Mouse (Mus musculus) adrenal gland, adult (tissue): ENCODE results near the gene Fscn1.

Experiments
- DNase-seq, 2 experiments: peaks; one replicate each; pipeline ENCODE4 v3.0.0; 2022 to 2023; ENCODE audit warnings: low spot score in 1 of 2; ENCODE audit not compliant: inconsistent age in 2 of 2

Gene Fscn1

DNA sequence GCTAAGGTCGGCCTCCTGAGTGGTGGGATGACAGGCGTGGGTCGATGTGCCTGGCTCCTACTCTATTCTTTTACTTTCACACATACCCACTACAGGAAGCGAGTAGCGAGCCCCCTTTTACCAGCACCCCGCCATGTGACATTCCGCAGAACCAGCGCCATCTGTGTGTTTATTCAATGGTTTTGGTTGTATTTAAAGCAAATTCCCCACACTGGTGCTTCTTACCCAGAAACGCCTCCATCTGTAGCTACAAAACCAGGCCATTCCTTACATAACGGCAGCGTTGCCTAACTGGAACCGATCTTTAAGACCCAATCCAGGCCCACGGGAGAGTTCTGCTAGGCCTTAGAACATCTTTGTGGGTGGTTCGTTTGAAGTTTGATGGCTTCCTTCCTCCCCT lies 8.3 kb downstream of the Fscn1 start:
- no peak for DNase-seq

DNA sequence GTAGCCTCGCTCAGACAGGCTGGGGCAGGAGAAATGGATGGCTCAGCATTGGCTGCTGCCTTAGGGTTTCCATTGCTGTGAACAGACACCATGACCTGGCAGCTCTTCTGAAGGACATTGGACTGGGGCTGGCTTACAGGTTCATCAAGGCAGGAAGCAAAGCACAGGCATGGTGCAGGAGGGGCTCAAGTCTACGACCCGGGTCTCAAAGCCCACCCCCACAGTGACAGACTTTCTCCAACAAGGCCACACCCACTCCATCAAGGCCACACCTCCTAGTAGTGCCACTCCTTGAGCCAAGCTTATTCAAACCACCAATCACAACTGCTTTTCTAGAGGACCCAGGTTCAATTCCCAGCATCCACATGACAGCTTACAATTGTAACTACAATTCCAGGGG lies 13.8 kb downstream of the Fscn1 start:
- DNase-seq, result no peak

DNA sequence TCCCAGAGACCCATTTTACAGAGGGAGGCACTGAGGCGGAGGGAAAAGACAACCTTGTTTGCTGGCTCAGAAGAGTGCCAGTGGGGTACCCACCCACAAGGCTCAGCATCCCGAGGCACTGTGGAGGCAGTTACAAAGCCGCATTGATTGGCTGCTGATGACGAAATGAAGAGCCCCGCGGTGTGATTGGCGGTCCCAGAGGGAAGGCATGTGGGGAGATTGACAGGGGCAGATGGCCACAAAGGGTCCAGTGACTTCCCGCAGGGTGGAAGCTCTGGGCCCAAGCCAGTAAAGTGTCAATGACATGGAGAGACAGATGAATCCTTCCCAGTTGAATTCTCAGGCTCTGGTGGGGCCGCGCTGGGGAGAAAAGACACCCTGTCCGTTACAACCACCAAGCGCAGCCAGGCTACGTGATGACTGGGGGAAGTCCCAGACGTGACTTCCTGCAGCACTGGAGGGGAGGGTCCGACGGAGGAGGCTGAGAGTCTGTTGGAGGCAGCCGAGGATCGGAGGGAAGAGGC lies 14.5 kb downstream of the Fscn1 start:
- DNase-seq, result no peak

DNA sequence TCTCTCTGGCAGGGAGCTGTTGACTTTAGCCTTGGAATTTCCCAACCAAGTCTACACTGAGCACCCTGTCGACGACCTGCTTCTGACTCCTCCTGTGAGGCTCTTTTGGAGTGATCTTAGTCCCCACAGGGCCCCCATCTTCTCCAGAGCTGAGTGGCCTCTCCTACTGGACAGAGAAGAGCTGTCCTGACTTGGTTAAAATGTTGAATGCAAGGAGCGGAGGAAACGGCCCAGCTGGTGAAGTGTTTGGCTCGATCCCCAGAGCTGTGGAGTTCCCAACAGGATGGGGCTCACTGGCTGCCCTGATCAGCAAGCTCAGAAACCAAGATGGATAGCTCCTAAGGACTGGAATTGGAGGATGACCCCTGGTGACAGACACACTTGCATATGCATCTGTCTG lies 16.4 kb downstream of the Fscn1 start:
- DNase-seq, result no peak

DNA sequence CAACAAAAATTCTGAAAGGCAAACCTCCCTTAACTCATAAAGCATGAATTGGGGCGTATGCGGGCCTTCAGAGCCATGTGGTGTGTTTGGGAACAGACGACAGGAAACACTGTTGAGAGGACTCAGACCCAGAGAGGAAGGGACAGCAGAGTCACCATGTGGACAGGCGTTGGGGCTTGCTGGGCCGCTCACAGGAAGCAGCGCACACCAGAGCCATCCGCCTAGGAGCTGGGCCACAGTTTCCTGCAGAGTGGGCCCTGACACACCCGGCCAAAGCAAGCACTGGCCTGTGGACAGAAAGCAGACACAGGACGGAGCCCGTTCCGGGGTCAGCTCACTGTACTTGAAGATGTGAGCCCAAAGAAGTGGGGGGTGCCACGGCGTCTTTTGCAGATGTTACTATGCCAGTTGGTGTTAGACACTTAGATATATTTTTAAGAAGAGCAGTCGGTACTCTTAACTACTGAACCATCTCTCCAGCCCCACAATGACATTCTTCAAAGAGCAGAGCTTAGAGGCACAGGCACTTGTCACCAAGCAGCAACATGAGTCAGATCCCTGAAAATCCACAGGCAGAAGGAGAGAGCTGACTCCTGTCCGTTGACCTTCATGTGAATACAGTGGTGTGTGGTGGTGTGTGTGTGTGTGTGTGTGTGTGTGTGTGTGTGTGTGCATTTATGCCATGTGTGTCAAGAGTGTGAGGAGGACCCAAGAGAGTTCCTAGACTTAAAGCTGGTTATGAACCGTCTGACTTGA lies 22.1 kb downstream of the Fscn1 start:
- peak; percentile 38 to 66 for DNase-seq

DNA sequence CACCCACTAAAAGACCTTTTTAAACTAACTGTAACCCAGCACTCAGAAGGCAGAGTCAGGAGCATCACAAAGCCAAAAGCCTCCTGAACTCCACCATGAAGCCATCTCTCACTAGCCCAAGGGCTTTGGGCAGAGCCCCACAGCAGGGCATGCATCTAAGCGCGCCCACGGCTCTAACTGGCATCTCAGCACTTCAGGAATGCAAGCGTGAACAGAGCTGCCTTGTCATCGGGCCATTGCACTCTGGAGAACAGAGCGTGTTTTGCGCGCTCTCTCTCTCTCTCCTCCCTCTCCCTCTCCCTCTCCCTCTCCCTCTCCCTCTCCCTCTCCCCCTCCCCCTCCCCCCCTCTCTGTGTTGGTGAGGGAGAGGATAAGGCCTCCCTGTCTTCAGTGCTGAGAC lies 23.0 kb downstream of the Fscn1 start:
- DNase-seq, result no peak

DNA sequence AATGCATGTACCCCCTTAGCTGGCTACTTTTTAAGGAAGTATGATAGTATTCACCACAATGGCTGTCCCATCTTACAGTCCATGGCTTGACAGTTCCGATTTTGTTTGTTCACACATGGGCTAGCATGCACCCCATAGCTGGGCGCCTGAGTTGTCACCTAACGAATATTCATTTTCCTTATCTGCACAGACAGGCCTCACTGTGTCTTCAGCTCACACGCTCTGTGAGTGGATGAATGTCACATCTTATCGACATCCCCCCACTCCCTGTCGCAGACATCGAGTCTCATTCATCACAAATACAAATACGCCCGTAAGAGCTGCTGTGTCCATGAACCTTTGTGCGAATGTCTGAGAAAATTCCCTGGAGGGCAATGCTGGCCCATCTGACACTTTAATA lies 24.1 kb downstream of the Fscn1 start:
- DNase-seq, result no peak

DNA sequence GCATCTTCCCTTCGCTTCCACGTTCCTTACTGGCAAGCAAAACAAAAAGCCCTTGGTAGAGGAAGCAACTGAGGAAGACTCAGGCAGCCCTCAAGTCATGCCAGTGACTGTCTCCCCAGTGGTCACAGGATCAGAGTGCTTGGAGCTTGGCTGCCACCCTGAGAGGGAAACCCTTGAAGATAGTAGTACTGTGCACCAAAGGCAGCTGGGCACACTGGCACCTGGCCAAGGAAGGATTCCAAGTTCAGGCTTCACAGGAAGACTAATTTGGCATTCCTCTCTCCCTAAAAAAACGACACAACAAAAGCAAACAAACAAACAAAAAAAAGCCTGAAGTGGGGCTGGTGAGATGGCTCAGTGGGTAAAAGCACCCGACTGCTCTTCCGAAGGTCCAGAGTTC lies 28.4 kb downstream of the Fscn1 start:
- DNase-seq, result peak; percentile 57 to 69

DNA sequence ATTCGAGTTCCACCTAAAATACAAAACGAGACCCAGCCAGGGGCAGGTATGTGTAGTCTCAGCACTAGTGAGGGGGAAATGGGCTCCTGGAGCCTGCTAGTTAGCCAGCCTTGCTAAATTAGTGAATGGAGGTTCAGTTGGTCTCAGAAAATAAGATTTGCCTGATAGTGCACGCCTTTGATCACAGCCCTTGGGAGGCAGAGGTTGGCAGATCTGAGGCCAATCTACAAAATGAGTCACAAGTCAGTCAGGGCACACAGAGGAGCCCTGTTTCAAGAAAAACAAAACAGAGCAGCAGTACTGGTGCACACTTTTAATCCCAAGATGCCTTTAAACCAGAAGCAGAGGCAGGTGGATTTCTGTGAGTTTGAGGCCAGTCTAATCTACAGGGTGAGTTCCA lies 29.0 kb downstream of the Fscn1 start:
- DNase-seq, result peak; percentile 40 to 70

DNA sequence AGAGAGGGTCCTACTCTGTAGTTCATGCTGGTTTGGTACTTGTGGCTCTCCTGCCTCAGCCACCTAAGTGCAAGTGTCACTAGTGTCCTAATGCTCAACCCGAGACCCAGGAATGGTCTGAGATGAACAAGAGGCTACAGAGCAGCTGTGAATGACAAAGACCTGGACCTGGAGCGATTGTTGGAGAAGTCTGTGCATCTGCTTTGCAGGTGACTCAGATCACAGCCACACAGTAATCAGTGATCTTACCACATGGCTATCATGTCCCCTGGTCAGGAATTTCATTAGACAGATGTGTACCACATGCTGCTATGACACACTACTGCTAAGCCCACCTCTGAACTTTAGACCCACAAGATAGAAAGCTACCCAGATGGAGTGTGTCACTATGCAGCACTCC lies 34.6 kb downstream of the Fscn1 start:
- no peak for DNase-seq

DNA sequence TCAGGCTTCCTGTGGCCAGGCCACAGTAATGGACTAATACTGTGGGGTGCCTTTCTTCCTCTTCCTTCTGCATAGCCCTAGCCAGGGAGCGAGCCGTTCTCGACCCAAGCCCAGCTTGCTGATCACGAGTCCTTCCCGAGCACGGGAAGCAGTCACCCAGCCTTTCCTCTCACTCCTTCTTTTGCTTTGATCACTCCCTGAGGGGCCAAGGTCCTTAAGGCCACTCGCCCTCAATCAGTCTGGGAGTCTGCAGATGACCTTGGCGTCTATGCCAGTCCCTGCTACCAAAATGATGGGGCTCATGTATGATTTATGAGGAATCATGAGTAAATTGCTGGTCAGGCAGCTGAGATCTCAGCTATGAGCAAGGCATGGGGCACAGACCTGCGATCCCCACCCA lies 37.4 kb downstream of the Fscn1 start:
- DNase-seq, result peak; percentile 84 to 88

DNA sequence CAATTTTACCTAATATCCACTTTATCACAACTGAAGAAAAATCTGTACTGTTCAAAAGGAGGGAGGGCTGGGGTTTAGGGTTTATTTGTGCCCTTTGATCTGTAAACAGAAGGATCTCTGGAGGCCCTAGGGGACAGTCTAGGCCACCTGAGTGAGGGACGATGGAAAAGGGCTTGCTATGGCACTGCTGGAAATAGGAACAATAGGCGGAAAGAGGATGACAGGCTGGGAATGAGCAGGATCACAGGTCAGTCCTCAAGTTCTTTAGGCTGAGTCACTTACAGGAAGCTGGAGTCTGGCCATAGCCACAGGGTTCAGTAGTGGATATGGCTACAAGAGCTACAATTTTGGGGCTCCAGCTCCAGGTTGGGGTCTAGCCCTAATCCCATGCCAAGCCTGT lies 38.0 kb downstream of the Fscn1 start:
- DNase-seq, result peak; percentile 69 to 80

DNA sequence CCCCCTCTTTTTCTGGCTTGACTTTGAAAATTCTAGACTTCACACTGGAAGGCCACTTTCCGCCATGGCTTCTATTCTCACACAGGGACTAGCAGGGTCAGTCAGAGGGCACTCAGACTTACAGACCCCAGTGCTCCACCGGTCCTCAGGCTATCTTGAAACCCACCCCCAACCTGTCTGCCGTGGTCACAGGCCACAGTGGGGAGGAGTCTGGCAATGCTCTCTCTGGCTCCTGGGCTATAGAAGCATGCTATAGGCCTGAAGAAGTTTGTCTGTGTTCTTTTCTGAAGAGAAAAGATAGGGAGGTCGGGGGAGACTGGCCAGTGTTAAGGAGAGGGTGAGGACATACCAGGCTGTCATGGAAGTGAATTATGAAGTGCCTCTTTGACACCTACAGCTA lies 39.9 kb downstream of the Fscn1 start:
- no peak for DNase-seq

DNA sequence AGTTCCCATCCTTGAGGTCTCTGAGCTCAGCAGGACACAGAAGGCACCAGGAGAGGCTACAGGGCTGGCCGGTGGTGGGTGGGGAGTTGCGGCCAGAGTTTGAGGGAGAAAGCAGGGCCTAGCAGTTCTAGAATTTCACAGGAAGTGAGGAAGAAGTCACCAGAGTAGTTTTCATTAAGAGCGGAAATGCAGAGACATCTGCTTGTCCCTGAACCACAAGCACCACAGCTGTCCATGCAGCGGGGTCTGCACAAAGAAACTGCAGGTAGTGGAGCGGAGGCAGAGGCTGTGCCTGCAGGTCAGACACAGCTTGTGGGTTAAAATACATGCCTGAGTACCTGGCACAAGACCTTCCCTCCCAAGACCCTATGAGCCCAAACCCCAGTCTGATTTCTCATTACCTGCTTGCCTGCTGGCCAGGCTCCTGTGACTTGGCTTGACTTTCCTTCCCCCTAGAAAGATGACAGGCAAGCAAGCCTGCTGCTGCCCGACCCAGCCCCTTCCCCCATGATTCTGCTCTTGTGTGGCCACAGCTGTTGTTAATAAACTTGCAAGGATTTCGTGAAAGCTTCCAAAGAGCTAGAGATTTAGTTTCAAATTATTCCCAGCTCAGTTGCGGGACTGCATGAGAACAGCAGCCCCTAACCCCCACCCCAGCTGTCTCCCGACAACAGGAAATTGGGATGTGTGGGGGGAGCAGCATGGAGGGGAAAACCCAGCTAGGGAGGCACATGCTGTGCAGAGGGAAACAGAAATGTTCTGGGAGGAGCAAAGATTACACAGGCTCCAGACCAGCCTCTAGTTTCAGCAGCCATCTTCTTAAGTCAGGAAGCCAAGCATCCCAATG lies 40.7 kb downstream of the Fscn1 start:
- peak in 1 of 2 experiments; percentile 45 for DNase-seq

DNA sequence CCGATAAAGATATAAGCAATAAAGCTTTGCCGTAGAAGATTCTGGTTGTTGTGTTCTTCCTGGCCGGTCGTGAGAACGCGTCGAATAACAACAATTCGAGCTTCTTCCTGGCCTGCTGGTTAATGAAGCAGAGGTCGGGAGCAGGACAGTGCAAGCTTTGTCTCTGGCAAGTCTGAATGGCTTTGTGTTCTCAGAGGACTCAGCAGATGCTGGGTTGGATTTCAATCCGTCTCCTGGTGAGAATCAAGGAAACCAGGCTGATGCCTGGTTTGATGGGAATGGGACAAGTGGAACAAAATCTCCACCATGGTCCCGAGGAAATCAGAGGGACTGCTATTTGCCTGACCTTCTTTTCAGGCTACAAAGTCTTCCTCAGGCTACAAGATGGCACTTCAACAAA lies 49.2 kb downstream of the Fscn1 start:
- DNase-seq, result no peak

DNA sequence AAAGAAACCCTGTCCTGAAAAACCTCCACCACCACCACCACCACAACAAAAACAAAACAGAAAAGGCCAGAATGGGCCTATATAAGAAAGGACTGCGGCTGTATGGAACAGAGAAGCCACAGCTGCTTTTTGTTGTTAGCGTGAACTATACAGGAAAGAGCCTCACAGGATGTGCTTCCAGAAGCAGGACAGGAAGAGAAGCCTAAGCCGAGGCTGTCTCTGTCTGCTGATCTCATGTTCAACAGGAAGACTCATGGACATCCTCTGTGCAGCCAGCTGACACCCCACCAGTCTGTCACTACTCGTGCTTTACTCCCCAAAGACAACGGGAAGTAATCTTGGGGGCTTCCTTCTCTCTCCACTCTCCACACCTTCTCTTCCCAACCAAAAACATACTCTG lies 57.3 kb downstream of the Fscn1 start:
- no peak for DNase-seq
